ENCODE assay signal across 17 mouse cellular contexts in genomic region chr9:116137645-116138044, GRCm38 (mm10).
"Had no signal": no experiment of that assay in that cellular context is flagged by ENCODE, and none has a peak within 500 bp of the region (broad histone marks: within the 10 kb centered on the region; RNA-seq: fewer than 3 reads in every experiment).

No protein-coding gene starts in this region.

- H3K9ac ChIP-seq: limb, embryonic 13.5 days; liver, embryonic 14.5 days; neural tube, embryonic 12.5 days had no signal

- H3K9me3 ChIP-seq: limb, embryonic 13.5 days; midbrain, embryonic 10.5 days; neural tube, embryonic 12.5 days had no signal

- H3K4me2 ChIP-seq: limb, embryonic 13.5 days; neural tube, embryonic 12.5 days had no signal

- H3K36me3 ChIP-seq: midbrain, embryonic 10.5 days; neural tube, embryonic 12.5 days had no signal

- H3K4me3 ChIP-seq: limb, embryonic 13.5 days; midbrain, embryonic 10.5 days; myocyte; neural tube, embryonic 12.5 days had no signal

- H3K27ac ChIP-seq: kidney, postnatal 0 days; liver, embryonic 14.5 days; midbrain, embryonic 10.5 days; neural tube, embryonic 12.5 days had no signal

- DNase-seq: kidney, adult 11 months; kidney, adult 9 months; layer of hippocampus, adult 9-11 months; layer of hippocampus, postnatal 36 days; lung, adult 18-20 months; midbrain, embryonic 14.5 days; retina, postnatal 1 day; right cerebral cortex, postnatal 4 days; spleen, adult 18-20 months; thymus, adult 18-20 months; thymus, postnatal 14 days had no signal

- H3K27me3 ChIP-seq: limb, embryonic 13.5 days; neural tube, embryonic 12.5 days had no signal
